Mouse (Mus musculus): ENCODE measurements around the gene Mdk. TPM values are rescaled to one million over a fixed set of nuclear protein-coding genes. Genes with fewer than 3 reads are reported as not detected.

Mdk gene
- total and polyA plus RNA-seq, 2 experiments from 2014 or later: 18.5 to 100 TPM

DNA sequence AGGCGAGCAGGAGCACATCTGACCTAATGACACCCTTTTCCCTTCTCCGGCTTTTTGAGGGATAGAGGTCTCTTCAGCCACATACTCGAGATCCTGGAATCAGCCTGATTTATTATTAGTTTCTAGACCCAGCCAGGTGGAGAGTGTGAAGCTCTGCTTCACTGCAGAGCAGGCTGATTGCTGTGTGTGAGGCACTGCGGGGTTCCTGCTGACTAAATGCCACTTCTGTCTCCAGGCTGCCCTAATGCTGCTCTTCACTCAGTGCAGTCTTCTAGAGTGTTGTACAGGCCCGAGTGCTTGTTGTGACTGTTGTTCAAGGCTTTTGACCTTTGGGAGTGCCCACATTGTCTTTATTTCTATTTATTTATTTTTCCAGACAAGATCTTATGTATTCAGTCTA lies 29.8 kb downstream of the Mdk start:
- no peak for ATAC-seq (ENCODE audit: insufficient read depth, low read depth)
- no peak overlapping the region for H3K27ac ChIP-seq (ENCODE audit: low read depth)
- 77% methylated on average over 5 of the region's 5 CpGs for WGBS
- H3K27me3 ChIP-seq (ENCODE audit: control insufficient read depth, insufficient read depth, low read length): no peaks in the 10 kb centered on the region
- H3K9me3 ChIP-seq (replicated peaks; ENCODE audit: control insufficient read depth, low read length): no peaks in the 10 kb centered on the region
- DNase-seq (ENCODE audit: low spot score): no peak
- H3K36me3 ChIP-seq (replicated peaks; ENCODE audit: control insufficient read depth, insufficient read depth, low read length): peaks cover 42% of the 10 kb centered on the region
- no peak overlapping the region for H3K9ac ChIP-seq (replicated peaks; ENCODE audit: low read depth, low read length)
- H3K4me3 ChIP-seq (ENCODE audit: low read depth, low read length): no peak overlapping the region
- TF ChIP-seq EP300 (IDR thresholded peaks at IDR 0.05; ENCODE audit: low read depth) (no peak), CTCF (IDR thresholded peaks at IDR 0.05; ENCODE audit: low read depth) (no peak)
- no peaks in the 10 kb centered on the region for H3K4me1 ChIP-seq (ENCODE audit: control insufficient read depth, insufficient read depth)
- H3K4me2 ChIP-seq (ENCODE audit: low read depth, low read length): no peak overlapping the region

DNA sequence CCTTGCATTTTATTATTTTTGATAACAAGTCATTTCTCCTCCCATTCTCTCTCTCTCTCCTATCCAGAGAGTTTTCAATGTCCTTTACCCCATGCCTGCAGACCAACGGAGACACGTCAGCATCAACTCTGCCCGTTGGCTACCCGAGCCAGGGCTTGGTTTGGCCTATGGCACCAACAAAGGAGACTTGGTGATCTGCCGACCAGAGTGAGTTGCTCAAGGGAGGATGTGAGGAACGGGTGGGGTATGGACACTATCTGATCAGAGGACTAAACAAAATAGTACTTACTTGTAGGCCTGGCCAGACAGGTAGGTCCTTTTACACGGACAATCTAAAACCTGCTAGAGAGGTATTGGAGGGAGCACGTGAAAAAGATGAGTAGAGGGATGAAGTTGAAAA lies 31.7 kb downstream of the Mdk start:
- Histone ChIP-seq H3K9me3 (replicated peaks; ENCODE audit: control insufficient read depth, low read length) (no peaks in the 10 kb centered on the region), H3K9ac (replicated peaks; ENCODE audit: low read depth, low read length) (no peak overlapping the region), H3K4me3 (ENCODE audit: low read depth, low read length) (no peak overlapping the region), H3K27ac (ENCODE audit: low read depth) (no peak overlapping the region), H3K27me3 (ENCODE audit: control insufficient read depth, insufficient read depth, low read length) (no peaks in the 10 kb centered on the region), H3K4me1 (ENCODE audit: control insufficient read depth, insufficient read depth) (no peaks in the 10 kb centered on the region), H3K4me2 (ENCODE audit: low read depth, low read length) (no peak overlapping the region), H3K36me3 (replicated peaks; ENCODE audit: control insufficient read depth, insufficient read depth, low read length) (peaks cover 34% of the 10 kb centered on the region)
- DNase-seq (ENCODE audit: low spot score) (no peak), ATAC-seq (ENCODE audit: insufficient read depth, low read depth) (no peak)
- WGBS: 92% methylated on average over 8 of the region's 8 CpGs
- TF ChIP-seq CTCF (IDR thresholded peaks at IDR 0.05; ENCODE audit: low read depth) (no peak), EP300 (IDR thresholded peaks at IDR 0.05; ENCODE audit: low read depth) (no peak)

DNA sequence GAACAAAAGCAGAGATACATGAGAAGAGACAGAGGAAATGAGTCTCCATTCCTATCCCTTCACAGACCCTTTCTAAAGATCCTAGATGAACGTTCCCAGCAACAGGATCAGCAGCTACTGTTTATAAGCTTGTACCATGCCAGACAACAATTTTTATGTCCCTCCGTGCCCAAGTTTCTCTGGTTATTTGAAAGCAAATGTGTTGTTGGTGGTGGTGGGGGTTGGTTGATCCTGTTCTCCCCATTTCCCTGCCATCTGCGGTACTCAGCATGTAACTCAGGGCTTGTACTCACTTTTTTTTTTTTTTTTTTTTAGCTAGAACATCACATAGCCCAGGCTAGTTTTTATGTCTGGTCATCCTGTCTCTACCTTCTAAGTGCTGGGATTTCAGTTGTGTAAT lies 33.0 kb downstream of the Mdk start:
- TF ChIP-seq EP300 (IDR thresholded peaks at IDR 0.05; ENCODE audit: low read depth) (no peak), CTCF (IDR thresholded peaks at IDR 0.05; ENCODE audit: low read depth) (no peak)
- no peaks in the 10 kb centered on the region for H3K27me3 ChIP-seq (ENCODE audit: control insufficient read depth, insufficient read depth, low read length)
- no peak overlapping the region for H3K4me3 ChIP-seq (ENCODE audit: low read depth, low read length)
- no peak overlapping the region for H3K4me2 ChIP-seq (ENCODE audit: low read depth, low read length)
- no peaks in the 10 kb centered on the region for H3K4me1 ChIP-seq (ENCODE audit: control insufficient read depth, insufficient read depth)
- DNase-seq (ENCODE audit: low spot score) (no peak), ATAC-seq (ENCODE audit: insufficient read depth, low read depth) (no peak)
- H3K36me3 ChIP-seq (replicated peaks; ENCODE audit: control insufficient read depth, insufficient read depth, low read length): peaks cover 33% of the 10 kb centered on the region
- no peak overlapping the region for H3K27ac ChIP-seq (ENCODE audit: low read depth)
- no peaks in the 10 kb centered on the region for H3K9me3 ChIP-seq (replicated peaks; ENCODE audit: control insufficient read depth, low read length)
- 89% methylated on average over 3 of the region's 3 CpGs for WGBS
- no peak overlapping the region for H3K9ac ChIP-seq (replicated peaks; ENCODE audit: low read depth, low read length)

DNA sequence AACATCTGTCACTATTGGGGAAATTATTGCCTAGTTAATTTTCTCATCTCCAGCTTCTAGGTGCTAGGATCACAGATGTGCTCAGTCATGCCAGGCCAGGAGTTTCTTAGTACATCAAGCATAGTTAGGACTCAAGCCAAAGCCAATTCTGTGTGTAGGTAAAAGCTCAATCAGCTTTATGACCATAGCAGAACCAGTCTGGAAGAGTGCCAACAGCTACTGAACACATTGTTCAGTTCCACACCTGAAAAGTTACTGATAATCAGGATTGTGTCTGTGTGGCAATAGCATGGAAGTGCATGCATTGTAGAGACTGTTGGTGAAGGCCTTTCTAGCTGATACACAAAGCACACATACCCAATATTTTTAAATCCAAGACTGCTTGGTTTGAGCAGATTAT lies 34.1 kb downstream of the Mdk start:
- no peak overlapping the region for H3K9ac ChIP-seq (replicated peaks; ENCODE audit: low read depth, low read length)
- H3K36me3 ChIP-seq (replicated peaks; ENCODE audit: control insufficient read depth, insufficient read depth, low read length): peaks cover 28% of the 10 kb centered on the region
- H3K4me1 ChIP-seq (ENCODE audit: control insufficient read depth, insufficient read depth): no peaks in the 10 kb centered on the region
- no peak for DNase-seq (ENCODE audit: low spot score)
- no peak overlapping the region for H3K4me2 ChIP-seq (ENCODE audit: low read depth, low read length)
- ATAC-seq (ENCODE audit: insufficient read depth, low read depth): no peak
- TF ChIP-seq EP300 (IDR thresholded peaks at IDR 0.05; ENCODE audit: low read depth) (no peak), CTCF (IDR thresholded peaks at IDR 0.05; ENCODE audit: low read depth) (no peak)
- no peaks in the 10 kb centered on the region for H3K9me3 ChIP-seq (replicated peaks; ENCODE audit: control insufficient read depth, low read length)
- no peak overlapping the region for H3K4me3 ChIP-seq (ENCODE audit: low read depth, low read length)
- H3K27ac ChIP-seq (ENCODE audit: low read depth): no peak overlapping the region
- no peaks in the 10 kb centered on the region for H3K27me3 ChIP-seq (ENCODE audit: control insufficient read depth, insufficient read depth, low read length)

DNA sequence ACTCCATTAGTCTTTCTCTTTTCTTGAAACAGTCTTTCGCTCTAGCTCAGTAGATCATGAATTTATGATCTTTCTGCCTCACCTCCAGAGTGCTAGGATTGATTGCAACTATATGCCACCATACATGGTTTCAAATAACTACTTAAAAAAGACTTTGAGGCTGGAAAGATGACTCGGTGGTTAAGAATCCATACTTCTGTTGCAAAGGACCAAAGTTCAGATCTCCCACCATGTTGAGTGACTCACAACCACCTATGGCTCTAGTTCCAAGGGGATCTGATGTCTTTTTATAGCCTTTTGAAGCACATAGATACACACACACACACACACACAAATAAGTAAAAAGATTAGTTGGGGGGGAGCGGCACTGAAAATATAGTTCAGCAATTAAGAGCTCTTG lies 36.7 kb downstream of the Mdk start:
- no peaks in the 10 kb centered on the region for H3K27me3 ChIP-seq (ENCODE audit: control insufficient read depth, insufficient read depth, low read length)
- no peak for ATAC-seq (ENCODE audit: insufficient read depth, low read depth)
- H3K27ac ChIP-seq (ENCODE audit: low read depth): no peak overlapping the region
- H3K36me3 ChIP-seq (replicated peaks; ENCODE audit: control insufficient read depth, insufficient read depth, low read length): peaks cover 9% of the 10 kb centered on the region
- no peak overlapping the region for H3K9ac ChIP-seq (replicated peaks; ENCODE audit: low read depth, low read length)
- no peaks in the 10 kb centered on the region for H3K9me3 ChIP-seq (replicated peaks; ENCODE audit: control insufficient read depth, low read length)
- WGBS: 97% methylated on average over 3 of the region's 3 CpGs
- no peak overlapping the region for H3K4me3 ChIP-seq (ENCODE audit: low read depth, low read length)
- no peak for DNase-seq (ENCODE audit: low spot score)
- TF ChIP-seq CTCF (IDR thresholded peaks at IDR 0.05; ENCODE audit: low read depth) (no peak), EP300 (IDR thresholded peaks at IDR 0.05; ENCODE audit: low read depth) (no peak)
- H3K4me2 ChIP-seq (ENCODE audit: low read depth, low read length): no peak overlapping the region
- no peaks in the 10 kb centered on the region for H3K4me1 ChIP-seq (ENCODE audit: control insufficient read depth, insufficient read depth)

DNA sequence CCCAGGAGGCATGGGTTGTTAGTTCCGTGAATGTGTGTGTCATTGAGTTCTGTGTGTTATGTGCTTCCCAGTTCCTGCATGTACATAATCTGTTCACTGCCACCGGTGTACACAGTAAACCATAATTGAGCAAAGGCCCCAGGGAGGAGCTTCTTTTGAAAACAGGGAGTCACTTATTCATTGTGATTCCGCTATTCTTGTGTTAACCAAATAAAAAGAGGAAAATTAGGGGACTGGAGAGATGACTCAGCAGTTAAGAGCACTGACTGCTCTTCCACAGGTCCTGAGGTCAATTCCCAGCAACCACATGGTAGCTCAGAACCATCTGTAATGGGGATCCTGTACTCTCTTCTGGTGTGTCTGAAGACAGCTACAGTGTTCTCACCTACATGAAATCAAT lies 37.4 kb downstream of the Mdk start:
- no peak for TF ChIP-seq EP300 (IDR thresholded peaks at IDR 0.05; ENCODE audit: low read depth)
- no peak for TF ChIP-seq CTCF (IDR thresholded peaks at IDR 0.05; ENCODE audit: low read depth)
- 90% methylated on average over 3 of the region's 3 CpGs for WGBS
- ATAC-seq (ENCODE audit: insufficient read depth, low read depth) (no peak), DNase-seq (ENCODE audit: low spot score) (no peak)
- H3K27me3 ChIP-seq (ENCODE audit: control insufficient read depth, insufficient read depth, low read length): no peaks in the 10 kb centered on the region
- no peak overlapping the region for H3K4me3 ChIP-seq (ENCODE audit: low read depth, low read length)
- no peak overlapping the region for H3K4me2 ChIP-seq (ENCODE audit: low read depth, low read length)
- H3K4me1 ChIP-seq (ENCODE audit: control insufficient read depth, insufficient read depth): no peaks in the 10 kb centered on the region
- H3K9me3 ChIP-seq (replicated peaks; ENCODE audit: control insufficient read depth, low read length): no peaks in the 10 kb centered on the region
- H3K36me3 ChIP-seq (replicated peaks; ENCODE audit: control insufficient read depth, insufficient read depth, low read length): peaks cover 7% of the 10 kb centered on the region; the same call in 1 of the 2 replicates
- no peak overlapping the region for H3K9ac ChIP-seq (replicated peaks; ENCODE audit: low read depth, low read length)
- H3K27ac ChIP-seq (ENCODE audit: low read depth): no peak overlapping the region
